Comparison of ENCODE assay signal across 8 mouse cellular contexts in genomic region chr6:38298761-38299401, GRCm38 (mm10). TPM values are rescaled to one million over a fixed set of nuclear protein-coding genes. Genes with fewer than 3 reads are reported as not detected.
DNase-seq lines count a peak whose midpoint lies in the region; ATAC-seq lines count a peak whose summit lies in the region.

Zc3hav1l (minus strand) TSS chr6:38299259.

- under 1% methylated on average over 70 of the region's 70 CpGs for WGBS in hindbrain, embryonic 12.5 days

- peak within 1 kb of the TSS; percentile 91 for H3K9ac ChIP-seq in hindbrain, embryonic 12.5 days

- H3K27ac ChIP-seq in hindbrain, embryonic 12.5 days = peak within 1 kb of the TSS; percentile 98

- DNase-seq in MN1 (ENCODE audit: low spot score) = peak; percentile 76
- peak; percentile 68 for DNase-seq in cerebellum, adult 8-10 months
- DNase-seq in frontal cortex, postnatal 10 days (ENCODE audit: low spot score in 2 of 2) = peak; percentile 32 to 67
- peak; percentile 69 to 71 for DNase-seq in layer of hippocampus, postnatal 36 days
- DNase-seq in lung, postnatal 25 days (ENCODE audit: low spot score) = peak; percentile 44
- peak; percentile 56 for DNase-seq in retina, postnatal 7 days (ENCODE audit: low read depth, low spot score)
- peak; percentile 65 for DNase-seq in urinary bladder, adult 2 months (ENCODE audit: low spot score)

- H3K4me1 ChIP-seq in hindbrain, embryonic 12.5 days = peaks cover 12% of the 10 kb centered on the region

- ATAC-seq in hindbrain, embryonic 12.5 days (ENCODE audit: low FRiP score) = peak; percentile 98

- peak within 1 kb of the TSS; percentile 87 for H3K4me3 ChIP-seq in hindbrain, embryonic 12.5 days

- no peaks in the 10 kb centered on the region for H3K27me3 ChIP-seq in hindbrain, embryonic 12.5 days

- peak within 1 kb of the TSS; percentile 67 for H3K4me2 ChIP-seq in hindbrain, embryonic 12.5 days (replicated peaks)

- peaks cover 27% of the 10 kb centered on the region for H3K36me3 ChIP-seq in hindbrain, embryonic 12.5 days

- H3K9me3 ChIP-seq in hindbrain, embryonic 12.5 days (replicated peaks) = no peaks in the 10 kb centered on the region

RNA-seq across cellular contexts. Expression of gene Zc3hav1l, which starts in this region (rescaled TPM):
- 16.3 and 18.9 TPM in 2 replicates for polyA plus RNA-seq in hindbrain, embryonic 12.5 days (2016; fragmentation: Nextera tagmentation; extraction: Ambion mirVana)
- 1 to 10 TPM; 4.3 to 4.9 TPM for total RNA-seq in layer of hippocampus, postnatal 36 days (2021)
- polyA plus RNA-seq in urinary bladder, adult 2 months (2012; rRNA removed) = 6.9 and 7.5 TPM in 2 replicates

Comparison
In these comparisons a context has a peak if more than half of its experiments do, and no peak if none do; other contexts are left out.
1. Peak in every context shown above with its lines: DNase-seq, ATAC-seq, H3K4me3 ChIP-seq and H3K27ac ChIP-seq.